Mouse (Mus musculus): Measurements from ENCODE around the gene Cd99l2.

- no peak for TF ChIP-seq CTCF (IDR thresholded peaks at IDR 0.05)
- no peak for TF ChIP-seq EP300 (IDR thresholded peaks at IDR 0.05)
Observed at GRCm38 (mm10) chrX:71540821-71541510, 48.3 kb upstream of the Cd99l2 start.
